Mouse (Mus musculus) bone marrow macrophage, adult 2 months (primary cell): ENCODE measurements at regions not wholly inside any gene's neighbourhood (a gene's known extent, or its start where the extent isn't known, plus 50 kb on each side); places are given as distances from the start of the nearest gene placed in this dataset.

Experiments used
- CTCF ChIP-seq: IDR thresholded peaks from 2 replicates; pipeline ENCODE4 v1.5.1; 2012; ENCODE audit warnings: low read depth, mild to moderate bottlenecking, low read length, moderate library complexity
- POLR2A ChIP-seq: IDR thresholded peaks from 2 replicates; pipeline ENCODE4 v1.6.1; 2012; ENCODE audit warnings: mild to moderate bottlenecking, low read depth, low read length, borderline replicate concordance

DNA sequence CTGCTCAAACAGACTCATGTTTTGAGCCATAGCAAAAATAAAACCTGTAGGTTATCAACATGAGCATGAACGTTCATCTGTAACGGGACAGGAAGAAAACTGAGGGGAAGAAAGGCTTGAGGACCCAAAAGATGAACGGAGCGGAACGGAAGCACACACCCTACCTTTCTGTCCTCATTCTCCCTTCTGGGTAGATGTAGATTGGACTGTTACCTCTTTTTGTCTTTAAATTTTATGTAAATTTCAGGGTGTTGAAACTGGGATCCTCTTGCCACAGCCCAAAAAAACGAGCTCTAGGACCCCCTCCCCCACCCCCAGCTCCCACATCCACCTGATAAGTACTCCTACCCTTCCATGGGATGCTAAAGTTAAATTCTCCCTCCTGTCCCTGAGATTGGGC is 107.8 kb upstream of the Ipo5 start:
- no peak for TF ChIP-seq CTCF
- no peak for TF ChIP-seq POLR2A
